5 mouse cellular contexts compared by ENCODE assay signal in genomic region chr12:21046716-21047115, GRCm38 (mm10). TPM values are rescaled to one million over a fixed set of nuclear protein-coding genes. Genes with fewer than 3 reads are reported as not detected.
DNase-seq lines count a peak whose midpoint lies in the region.
"Not testable (repeated sequence)": the region's sequence is repeated elsewhere in the genome, so short reads cannot be mapped to it uniquely, and the experiment has no call there.

No protein-coding gene starts in this region.

- intact Hi-C loops in left cerebral cortex, postnatal 14 days (cut with DNase I): not testable (repeated sequence)

- DNase-seq in frontal cortex, adult 2 months (ENCODE audit: extremely low spot score in 1 of 2, low spot score in 1 of 2): peak; percentile 14 to 42
- peak; percentile 24 for DNase-seq in heart, adult 11 months
- DNase-seq in left cerebral cortex, postnatal 14 days (ENCODE audit: low spot score in 2 of 2): peak; percentile 12 to 37
- peak; percentile 32 to 33 for DNase-seq in right cerebral cortex, adult 2 months (ENCODE audit: low spot score in 2 of 2)
- DNase-seq in telencephalon, adult 2 months (ENCODE audit: low read depth, low spot score): peak; percentile 17

RNA-seq across cellular contexts. Expression of gene Asap2, which starts 56.5 kb away (rescaled TPM):
- polyA plus RNA-seq in frontal cortex, adult 2 months (2012; rRNA removed): 19.3 and 22.3 TPM in 2 replicates
- total RNA-seq in left cerebral cortex, postnatal 14 days (2021): 10 to 100 TPM; 38.4 to 41.1 TPM

Comparison
In these comparisons a context has a peak if more than half of its experiments do, and no peak if none do; other contexts are left out.
1. Peak in every context shown above with its lines: DNase-seq.